Mouse (Mus musculus): ENCODE measurements at regions not wholly inside any gene's neighbourhood (a gene's known extent, or its start where the extent isn't known, plus 50 kb on each side); places are given as distances from the start of the nearest gene placed in this dataset.
"Not testable (repeated sequence)": the region's sequence is repeated elsewhere in the genome, so short reads cannot be mapped to it uniquely, and the experiment has no call there.

GRCm38 (mm10) chr2:116526203-116526602, 352.3 kb upstream of the Tmco5 start:
- not testable (repeated sequence) for H3K27me3 ChIP-seq (ENCODE audit: low read depth, poor library complexity, severe bottlenecking); H3K27ac ChIP-seq (replicated peaks); H3K4me1 ChIP-seq; DNase-seq (ENCODE audit: low spot score); H3K4me3 ChIP-seq; H3K9me3 ChIP-seq (replicated peaks); H3K36me3 ChIP-seq
- 83% methylated on average over 1 of the region's 3 CpGs for WGBS

DNA sequence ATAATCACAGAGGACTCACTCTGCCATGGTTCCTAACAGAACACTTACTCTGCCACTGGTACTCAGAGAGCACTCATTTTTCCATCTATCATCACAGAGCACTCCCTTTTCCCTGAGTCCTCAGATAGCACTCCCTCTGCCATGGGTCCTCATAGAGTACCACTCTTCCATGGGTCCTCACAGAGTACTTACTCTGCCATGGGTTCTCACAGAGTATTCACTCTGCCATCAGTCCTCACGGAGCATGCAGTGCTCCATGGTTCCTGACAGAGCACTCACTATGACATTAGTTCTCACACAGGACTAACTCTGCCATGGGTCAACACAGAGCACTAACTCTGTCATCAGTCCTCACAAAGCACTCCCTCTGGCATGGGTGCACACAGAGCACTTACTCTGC, 342.0 kb upstream of the Tmco5 start:
- DNase-seq (ENCODE audit: low spot score), result peak; percentile 8
- Histone ChIP-seq H3K36me3 (no peaks in the 10 kb centered on the region), H3K27me3 (ENCODE audit: low read depth, poor library complexity, severe bottlenecking) (no peaks in the 10 kb centered on the region), H3K4me3 (no peak overlapping the region), H3K4me1 (no peaks in the 10 kb centered on the region), H3K27ac (replicated peaks) (no peak overlapping the region), H3K9me3 (replicated peaks) (peaks cover 60% of the 10 kb centered on the region)
- 96% methylated on average over 1 of the region's 1 CpGs for WGBS

DNA sequence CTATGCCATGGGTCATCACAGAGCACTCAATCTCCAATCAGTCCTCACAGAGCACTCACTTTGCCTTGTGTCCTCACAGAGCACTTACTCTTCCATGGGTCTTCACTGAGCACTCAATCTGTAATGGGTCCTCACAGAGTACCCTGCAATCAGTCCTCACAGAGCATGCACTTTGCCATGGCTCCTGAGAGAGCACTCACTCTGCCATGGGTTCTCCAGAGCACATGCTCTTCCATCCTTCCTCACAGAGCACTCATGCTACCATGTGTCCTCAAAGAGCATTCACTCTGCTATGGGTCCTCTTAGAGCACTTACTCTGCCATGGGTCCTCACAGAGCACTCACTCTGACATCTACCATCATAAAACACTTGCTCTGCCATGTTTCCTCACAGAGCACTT, 319.1 kb upstream of the Tmco5 start:
- Histone ChIP-seq H3K27ac (replicated peaks) (no peak overlapping the region), H3K36me3 (no peaks in the 10 kb centered on the region), H3K4me1 (no peaks in the 10 kb centered on the region), H3K27me3 (ENCODE audit: low read depth, poor library complexity, severe bottlenecking) (no peaks in the 10 kb centered on the region), H3K4me3 (no peak overlapping the region), H3K9me3 (replicated peaks) (peaks cover 16% of the 10 kb centered on the region; the same call in 1 of the 2 replicates)
- no peak for DNase-seq (ENCODE audit: low spot score)

DNA sequence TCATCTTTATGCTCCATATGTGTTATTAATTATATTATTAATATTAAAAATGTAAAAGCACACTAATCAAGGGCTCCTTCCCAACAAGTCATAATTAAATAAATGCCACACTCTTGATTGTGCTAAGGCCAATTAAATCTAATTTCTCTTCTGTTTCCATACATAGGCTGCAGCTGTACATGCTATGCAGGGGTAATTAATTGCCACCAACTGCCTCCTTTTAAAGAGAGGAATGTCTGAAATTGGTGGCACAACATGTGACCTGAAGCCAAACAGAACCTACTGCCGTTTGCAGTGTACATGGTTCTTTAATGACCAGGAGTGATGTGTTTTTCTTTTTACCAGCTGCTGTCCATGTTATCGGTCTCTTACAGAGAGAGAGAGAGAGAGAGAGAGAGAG, 294.5 kb upstream of the Tmco5 start:
- DNase-seq (ENCODE audit: low spot score), result no peak

DNA sequence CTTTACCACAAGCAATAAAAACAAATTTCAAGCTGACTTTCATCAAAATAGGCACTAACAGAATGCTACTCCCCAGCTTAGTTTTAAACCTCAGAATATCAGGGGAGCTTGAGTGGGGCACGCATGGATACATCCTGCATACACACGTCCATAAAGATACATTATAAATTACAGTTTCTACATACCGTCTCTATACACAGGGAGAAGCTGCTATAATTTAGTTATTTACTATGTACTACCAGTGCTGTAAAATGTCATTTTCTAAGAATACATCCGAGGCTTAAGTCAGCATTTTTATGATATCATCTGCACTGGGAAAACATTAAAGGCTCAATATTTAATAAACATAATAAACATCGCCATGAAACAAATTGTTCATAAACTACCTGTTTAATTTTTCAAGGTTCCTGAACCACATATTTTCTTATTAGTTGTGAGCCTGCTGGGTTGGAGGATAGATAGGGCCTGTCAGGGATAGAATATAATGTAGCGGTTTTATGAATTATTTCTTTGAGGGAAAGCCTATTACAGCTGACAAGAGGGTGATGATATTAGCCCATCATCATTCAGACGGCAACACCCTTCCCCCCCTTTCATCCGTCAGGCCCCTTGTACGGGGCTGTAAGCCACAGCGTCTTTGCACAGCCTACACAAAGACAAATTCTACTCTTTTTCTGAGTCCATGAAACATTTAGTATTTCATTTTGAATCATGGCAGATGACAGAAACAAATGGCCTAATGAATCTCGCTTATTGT, 292.1 kb upstream of the Tmco5 start:
- no peak overlapping the region for H3K27ac ChIP-seq (replicated peaks)
- no peaks in the 10 kb centered on the region for H3K27me3 ChIP-seq (ENCODE audit: low read depth, poor library complexity, severe bottlenecking)
- H3K9me3 ChIP-seq (replicated peaks), result no peaks in the 10 kb centered on the region
- H3K4me1 ChIP-seq, result no peaks in the 10 kb centered on the region
- 88% methylated on average over 11 of the region's 11 CpGs for WGBS
- no peak overlapping the region for H3K4me3 ChIP-seq
- H3K36me3 ChIP-seq, result no peaks in the 10 kb centered on the region
- DNase-seq (ENCODE audit: low spot score), result no peak

More for the DNA sequence above, 294.5 kb upstream of the Tmco5 start:
- H3K9me3 ChIP-seq (replicated peaks), result no peaks in the 10 kb centered on the region
- no peaks in the 10 kb centered on the region for H3K27me3 ChIP-seq (ENCODE audit: low read depth, poor library complexity, severe bottlenecking)
- H3K4me1 ChIP-seq, result no peaks in the 10 kb centered on the region
- WGBS, result 74% methylated on average over 2 of the region's 2 CpGs
- H3K36me3 ChIP-seq, result no peaks in the 10 kb centered on the region
- H3K4me3 ChIP-seq, result no peak overlapping the region
- no peak overlapping the region for H3K27ac ChIP-seq (replicated peaks)

- H3K27ac ChIP-seq (replicated peaks), result no peak overlapping the region
- DNase-seq (ENCODE audit: low spot score), result no peak
- H3K36me3 ChIP-seq, result no peaks in the 10 kb centered on the region
- 92% methylated on average over 5 of the region's 5 CpGs for WGBS
- H3K4me3 ChIP-seq, result no peak overlapping the region
- H3K9me3 ChIP-seq (replicated peaks), result no peaks in the 10 kb centered on the region
- no peaks in the 10 kb centered on the region for H3K27me3 ChIP-seq (ENCODE audit: low read depth, poor library complexity, severe bottlenecking)
- H3K4me1 ChIP-seq, result no peaks in the 10 kb centered on the region
Observed at GRCm38 (mm10) chr2:116605869-116606268, 272.6 kb upstream of the Tmco5 start.

DNA sequence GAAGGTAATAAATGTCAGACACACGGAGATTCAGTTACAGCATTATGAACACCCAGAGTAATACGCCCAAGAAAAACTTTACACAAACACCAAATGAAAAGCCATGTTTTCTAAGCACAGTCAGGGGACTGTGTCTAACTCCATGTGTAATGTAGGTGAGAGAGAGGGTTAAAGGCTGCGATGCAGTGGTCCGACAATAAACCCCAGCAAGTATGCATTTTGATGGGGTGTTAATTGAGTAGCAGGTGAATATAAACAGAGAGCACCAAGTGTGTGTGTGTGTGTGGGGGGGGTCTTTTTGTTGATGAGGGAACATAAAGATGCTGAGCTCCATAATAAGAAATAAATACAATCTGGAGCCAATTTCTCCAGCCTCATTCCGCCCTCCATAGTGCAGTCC, 238.6 kb upstream of the Tmco5 start:
- Histone ChIP-seq H3K4me3 (no peak overlapping the region), H3K4me1 (no peaks in the 10 kb centered on the region), H3K36me3 (no peaks in the 10 kb centered on the region), H3K9me3 (replicated peaks) (no peaks in the 10 kb centered on the region), H3K27me3 (ENCODE audit: low read depth, poor library complexity, severe bottlenecking) (no peaks in the 10 kb centered on the region), H3K27ac (replicated peaks) (no peak overlapping the region)
- DNase-seq (ENCODE audit: low spot score), result no peak
- 86% methylated on average over 5 of the region's 5 CpGs for WGBS

DNA sequence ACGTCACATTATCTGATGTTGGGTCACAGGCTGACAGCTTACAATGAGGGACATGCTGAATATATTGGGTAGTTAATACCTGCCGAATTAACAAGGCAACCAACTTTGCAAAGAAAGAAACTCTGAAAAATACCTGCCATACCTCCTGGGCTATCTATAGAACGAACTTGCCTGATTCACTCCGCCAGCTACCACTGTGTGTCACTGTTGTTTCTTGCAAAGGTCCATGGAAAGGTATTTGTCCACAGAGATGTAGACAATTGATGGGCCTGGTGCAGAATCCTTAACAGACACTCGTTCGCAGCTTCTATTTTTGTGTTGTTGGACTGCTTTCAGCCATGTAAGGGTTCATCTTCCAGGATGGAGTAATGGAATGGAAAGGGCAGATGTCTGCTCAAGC, 226.4 kb upstream of the Tmco5 start:
- no peaks in the 10 kb centered on the region for H3K4me1 ChIP-seq
- no peaks in the 10 kb centered on the region for H3K36me3 ChIP-seq
- WGBS, result 86% methylated on average over 6 of the region's 6 CpGs
- no peaks in the 10 kb centered on the region for H3K27me3 ChIP-seq (ENCODE audit: low read depth, poor library complexity, severe bottlenecking)
- H3K4me3 ChIP-seq, result no peak overlapping the region
- no peak overlapping the region for H3K27ac ChIP-seq (replicated peaks)
- H3K9me3 ChIP-seq (replicated peaks), result no peaks in the 10 kb centered on the region
- no peak for DNase-seq (ENCODE audit: low spot score)

- 90% methylated on average over 4 of the region's 4 CpGs for WGBS
- DNase-seq (ENCODE audit: low spot score), result no peak
- Histone ChIP-seq H3K27ac (replicated peaks) (no peak overlapping the region), H3K27me3 (ENCODE audit: low read depth, poor library complexity, severe bottlenecking) (no peaks in the 10 kb centered on the region), H3K36me3 (no peaks in the 10 kb centered on the region), H3K4me1 (no peaks in the 10 kb centered on the region), H3K9me3 (replicated peaks) (no peaks in the 10 kb centered on the region), H3K4me3 (no peak overlapping the region)
Observed at GRCm38 (mm10) chr2:116685756-116686155, 192.7 kb upstream of the Tmco5 start.

GRCm38 (mm10) chr2:116697542-116697941, 180.9 kb upstream of the Tmco5 start:
- Histone ChIP-seq H3K27ac (replicated peaks) (no peak overlapping the region), H3K4me3 (no peak overlapping the region), H3K27me3 (ENCODE audit: low read depth, poor library complexity, severe bottlenecking) (no peaks in the 10 kb centered on the region), H3K9me3 (replicated peaks) (no peaks in the 10 kb centered on the region), H3K36me3 (no peaks in the 10 kb centered on the region), H3K4me1 (no peaks in the 10 kb centered on the region)
- DNase-seq (ENCODE audit: low spot score), result no peak
- WGBS, result 69% methylated on average over 5 of the region's 5 CpGs

DNA sequence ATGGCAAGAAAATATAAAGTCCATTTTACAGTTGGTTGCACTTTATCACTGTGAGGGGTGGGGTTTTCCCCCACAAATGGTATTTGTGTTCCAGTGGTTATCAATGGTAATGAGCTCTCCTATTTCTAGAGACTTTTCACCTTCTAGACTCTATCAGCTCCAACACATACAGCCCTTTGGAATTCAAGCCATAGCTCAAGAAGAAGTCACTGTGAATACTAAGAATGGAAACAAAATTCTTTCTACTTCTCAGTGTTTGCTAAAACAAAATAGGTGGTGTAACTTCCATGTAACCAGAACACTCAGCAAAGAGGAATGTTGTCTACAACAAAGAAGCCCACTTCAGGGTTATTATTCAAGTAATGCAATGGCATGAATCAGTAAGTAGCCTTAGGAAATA, 173.8 kb upstream of the Tmco5 start:
- DNase-seq (ENCODE audit: low spot score), result no peak
- H3K36me3 ChIP-seq, result no peaks in the 10 kb centered on the region
- H3K27ac ChIP-seq (replicated peaks), result no peak overlapping the region
- H3K9me3 ChIP-seq (replicated peaks), result no peaks in the 10 kb centered on the region
- peaks cover 3% of the 10 kb centered on the region; the same call in 1 of the 2 replicates for H3K4me1 ChIP-seq
- no peak overlapping the region for H3K4me3 ChIP-seq
- H3K27me3 ChIP-seq (ENCODE audit: low read depth, poor library complexity, severe bottlenecking), result no peaks in the 10 kb centered on the region

- DNase-seq (ENCODE audit: low spot score), result no peak
- H3K4me3 ChIP-seq, result no peak overlapping the region
- no peaks in the 10 kb centered on the region for H3K9me3 ChIP-seq (replicated peaks)
- H3K36me3 ChIP-seq, result no peaks in the 10 kb centered on the region
- H3K27ac ChIP-seq (replicated peaks), result no peak overlapping the region
- peaks cover 3% of the 10 kb centered on the region; the same call in 1 of the 2 replicates for H3K4me1 ChIP-seq
- WGBS, result 82% methylated on average over 4 of the region's 4 CpGs
- H3K27me3 ChIP-seq (ENCODE audit: low read depth, poor library complexity, severe bottlenecking), result no peaks in the 10 kb centered on the region
Observed at GRCm38 (mm10) chr2:116709608-116710007, 168.9 kb upstream of the Tmco5 start.

DNA sequence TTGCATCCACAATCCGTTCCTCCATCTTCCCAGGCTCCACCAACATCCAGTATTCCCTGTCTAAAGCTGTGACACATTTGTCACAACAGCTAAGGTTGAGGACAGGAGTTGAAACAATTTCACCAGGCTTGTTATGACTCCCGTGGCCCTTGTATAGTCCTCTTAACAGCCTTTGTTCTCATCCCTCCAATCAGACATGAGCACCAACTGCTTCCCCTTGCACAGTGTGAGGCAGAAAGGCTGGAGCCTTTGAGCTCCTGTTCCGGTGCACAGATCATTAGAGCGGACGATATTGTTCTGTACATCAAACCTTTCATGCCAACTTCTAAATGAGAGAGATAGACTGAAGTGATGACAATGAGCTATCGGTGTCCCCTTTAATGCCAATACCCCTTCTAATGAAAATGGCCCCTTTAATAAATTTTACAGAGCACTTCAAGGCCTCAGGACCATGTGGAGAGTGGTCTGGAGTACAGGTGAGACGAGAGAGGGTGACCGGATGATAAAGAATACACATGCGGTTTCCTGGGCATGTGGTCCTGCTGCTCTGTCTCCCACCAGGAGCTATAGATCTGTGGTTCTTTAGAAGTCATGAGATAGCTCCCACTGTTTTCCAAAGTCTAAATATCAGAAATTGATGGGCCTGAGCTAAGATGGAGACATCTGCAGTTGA, 161.8 kb upstream of the Tmco5 start:
- 79% methylated on average over 9 of the region's 9 CpGs for WGBS
- no peaks in the 10 kb centered on the region for H3K9me3 ChIP-seq (replicated peaks)
- no peaks in the 10 kb centered on the region for H3K36me3 ChIP-seq
- no peak for DNase-seq (ENCODE audit: low spot score)
- H3K4me1 ChIP-seq, result peaks cover 6% of the 10 kb centered on the region
- H3K27ac ChIP-seq (replicated peaks), result no peak overlapping the region
- H3K27me3 ChIP-seq (ENCODE audit: low read depth, poor library complexity, severe bottlenecking), result no peaks in the 10 kb centered on the region
- no peak overlapping the region for H3K4me3 ChIP-seq

All from midbrain, embryonic 10.5 days (tissue).